Mouse (Mus musculus): Measurements from ENCODE around the gene Dok1.

DNA sequence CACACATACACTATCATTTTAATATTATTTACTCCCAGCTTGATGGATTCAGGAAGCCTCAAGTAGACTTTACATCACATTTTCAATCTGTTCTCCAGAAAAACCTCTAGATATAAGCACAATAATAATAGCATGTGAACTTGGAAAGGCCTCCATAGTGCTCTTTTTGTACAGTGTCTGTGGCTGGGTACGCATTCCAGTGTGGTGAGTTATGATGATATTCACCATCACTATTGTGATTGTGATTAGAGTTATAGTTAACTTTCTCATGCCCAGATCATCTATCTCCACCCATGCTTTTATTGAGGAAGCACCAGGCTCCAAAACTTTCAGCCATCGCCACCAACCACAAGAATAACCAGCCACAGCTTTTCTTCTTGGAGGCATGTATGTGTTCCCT, 9.5 kb downstream of the Dok1 start:
- TF ChIP-seq CTCF (IDR thresholded peaks at IDR 0.05; ENCODE audit: extremely low read depth, insufficient read depth, insufficient read length, insufficient replicate concordance) (no peak), POLR2A (IDR thresholded peaks at IDR 0.05; ENCODE audit: low read depth, low read length) (no peak)
